Mouse (Mus musculus): Measurements from ENCODE around the gene Lrp10.

Gene Lrp10

DNA sequence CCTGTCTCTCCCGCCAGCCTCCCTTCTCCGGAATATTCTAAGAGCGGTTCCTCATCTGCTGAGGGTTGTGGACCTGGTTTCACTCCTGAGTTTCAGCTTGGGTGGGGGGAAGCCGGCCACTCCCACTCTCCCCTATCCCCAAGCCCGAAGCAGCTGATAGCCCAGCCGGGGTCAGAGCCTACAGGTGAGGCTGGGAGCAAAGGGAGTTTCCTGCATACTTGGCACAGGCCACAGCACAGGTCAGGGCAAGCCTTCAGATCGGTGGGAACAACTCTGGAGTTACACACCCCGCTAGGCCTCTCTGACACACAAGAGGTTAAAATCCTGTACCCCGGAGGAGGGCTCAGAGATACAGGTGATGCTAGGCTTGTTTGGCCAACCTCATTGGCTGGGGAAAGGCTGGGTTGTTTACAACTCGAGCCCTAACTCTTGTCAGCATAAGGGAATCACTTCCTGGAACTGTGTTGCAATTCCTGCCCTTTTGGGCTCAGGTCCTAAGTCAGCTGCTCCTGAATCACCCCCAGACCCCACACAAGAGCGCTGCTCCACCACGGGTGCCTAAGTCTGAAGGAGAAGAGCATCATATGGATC lies 29.9 kb upstream of the Lrp10 start:
- peak; percentile 50 to 64 for DNase-seq

DNA sequence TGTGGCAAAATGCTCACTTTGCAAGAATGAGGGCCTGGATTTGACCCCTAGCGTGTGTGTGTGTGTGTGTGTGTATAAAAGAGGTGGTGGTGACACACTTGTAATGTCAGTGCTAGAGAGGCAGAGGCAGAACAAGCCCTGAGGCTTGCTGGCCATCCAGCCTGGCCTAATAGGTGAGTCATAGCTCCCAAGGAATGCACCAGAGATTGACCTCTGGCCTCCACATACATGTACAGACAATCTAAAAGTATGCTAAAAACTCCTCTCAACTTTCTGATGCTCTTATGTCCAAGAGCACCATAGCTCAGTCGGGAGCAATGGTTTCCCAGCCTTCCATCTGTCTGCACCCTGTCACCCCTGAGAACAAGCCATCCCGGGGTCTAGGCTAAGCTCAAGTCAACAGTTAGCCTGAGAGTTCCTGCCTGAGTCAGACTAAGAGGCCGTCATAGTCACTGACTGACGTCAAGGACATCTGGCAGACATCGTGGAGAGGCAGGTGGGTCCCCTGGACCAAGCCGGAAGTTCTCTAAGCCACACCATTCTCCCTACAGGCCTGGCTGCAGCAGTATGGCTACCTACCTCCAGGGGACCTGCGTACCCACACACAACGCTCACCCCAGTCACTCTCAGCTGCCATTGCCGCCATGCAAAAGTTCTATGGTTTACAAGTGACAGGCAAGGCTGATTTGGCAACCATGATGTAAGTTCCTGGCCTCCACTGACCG lies 28.6 kb upstream of the Lrp10 start:
- no peak for DNase-seq

DNA sequence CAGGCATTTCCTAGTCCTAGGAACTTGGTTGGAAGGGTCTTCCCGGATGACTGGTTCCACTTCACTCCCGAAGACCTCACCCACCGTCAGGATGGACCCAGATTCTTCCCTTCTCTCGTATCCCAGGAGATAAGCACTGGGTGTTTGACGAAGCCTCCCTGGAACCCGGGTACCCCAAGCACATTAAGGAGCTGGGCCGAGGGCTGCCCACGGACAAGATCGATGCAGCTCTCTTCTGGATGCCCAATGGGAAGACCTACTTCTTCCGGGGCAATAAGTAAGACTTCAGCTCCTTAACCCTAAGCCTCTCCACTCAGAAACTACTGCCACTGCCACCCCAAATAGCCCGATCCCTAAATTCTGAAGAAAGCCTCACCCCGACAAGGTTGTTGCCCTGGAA lies 24.8 kb upstream of the Lrp10 start:
- DNase-seq, result no peak

DNA sequence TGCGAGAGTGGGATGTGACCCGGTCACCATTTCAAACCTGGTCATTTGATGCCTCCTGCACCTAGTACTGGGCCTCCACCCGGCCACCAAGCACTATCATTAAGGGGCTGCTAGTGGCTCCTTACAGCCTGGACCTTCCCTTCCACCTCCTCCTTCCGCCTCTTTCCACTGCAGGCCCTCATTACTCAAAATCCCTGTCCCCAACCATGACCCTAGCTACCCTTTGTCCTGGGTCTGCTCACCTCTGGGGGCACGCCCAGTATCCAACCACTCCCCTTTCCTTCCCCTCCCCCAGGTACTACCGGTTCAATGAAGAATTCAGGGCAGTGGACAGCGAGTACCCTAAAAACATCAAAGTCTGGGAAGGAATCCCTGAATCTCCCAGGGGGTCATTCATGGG lies 24.3 kb upstream of the Lrp10 start:
- no peak for DNase-seq

DNA sequence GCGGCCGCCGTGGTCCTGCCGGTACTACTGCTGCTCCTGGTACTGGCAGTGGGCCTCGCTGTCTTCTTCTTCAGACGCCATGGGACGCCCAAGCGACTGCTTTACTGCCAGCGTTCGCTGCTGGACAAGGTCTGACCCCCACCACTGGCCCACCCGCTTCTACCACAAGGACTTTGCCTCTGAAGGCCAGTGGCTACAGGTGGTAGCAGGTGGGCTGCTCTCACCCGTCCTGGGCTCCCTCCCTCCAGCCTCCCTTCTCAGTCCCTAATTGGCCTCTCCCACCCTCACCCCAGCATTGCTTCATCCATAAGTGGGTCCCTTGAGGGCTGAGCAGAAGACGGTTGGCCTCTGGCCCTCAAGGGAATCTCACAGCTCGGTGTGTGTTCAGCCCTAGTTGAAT lies 23.4 kb upstream of the Lrp10 start:
- no peak for DNase-seq

DNA sequence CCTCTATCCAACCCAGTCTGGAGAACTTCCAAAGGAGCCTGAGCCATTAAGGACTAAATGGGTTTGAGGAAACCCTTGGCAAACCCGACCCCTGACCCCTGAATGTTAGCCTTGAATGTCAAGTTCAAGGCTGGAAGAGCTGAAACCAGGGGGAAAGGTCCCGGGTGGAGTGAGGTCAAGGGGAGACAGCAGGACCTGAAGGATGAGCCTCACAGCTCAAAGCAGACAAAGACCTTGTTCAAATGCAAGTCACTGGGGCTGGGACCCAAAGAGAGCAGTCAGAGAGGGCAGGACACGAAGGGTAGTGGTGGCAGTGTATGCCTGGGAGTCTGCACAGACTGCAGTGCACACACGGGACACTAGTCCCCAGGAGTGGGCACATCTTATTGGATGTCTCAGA lies 22.6 kb upstream of the Lrp10 start:
- no peak for DNase-seq

DNA sequence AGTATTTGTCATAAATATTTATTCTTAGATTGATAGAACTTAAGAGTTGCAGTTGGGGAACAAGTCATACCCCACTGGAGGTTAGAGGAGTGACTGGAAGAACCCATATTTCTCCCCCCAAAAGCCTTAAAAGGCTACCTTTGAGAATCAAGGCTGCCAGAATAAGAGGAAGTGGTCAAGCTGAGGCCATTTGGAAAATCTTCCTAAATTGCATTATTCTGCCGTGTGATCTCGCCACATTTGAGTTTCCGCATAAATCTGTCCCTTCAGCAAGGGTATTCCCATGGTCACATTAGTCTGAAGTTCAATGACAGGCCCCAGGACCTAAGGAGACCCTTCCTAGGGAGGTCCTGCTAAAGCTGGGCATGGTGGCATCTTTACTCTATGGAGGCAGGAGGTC lies 21.4 kb upstream of the Lrp10 start:
- DNase-seq, result no peak

DNA sequence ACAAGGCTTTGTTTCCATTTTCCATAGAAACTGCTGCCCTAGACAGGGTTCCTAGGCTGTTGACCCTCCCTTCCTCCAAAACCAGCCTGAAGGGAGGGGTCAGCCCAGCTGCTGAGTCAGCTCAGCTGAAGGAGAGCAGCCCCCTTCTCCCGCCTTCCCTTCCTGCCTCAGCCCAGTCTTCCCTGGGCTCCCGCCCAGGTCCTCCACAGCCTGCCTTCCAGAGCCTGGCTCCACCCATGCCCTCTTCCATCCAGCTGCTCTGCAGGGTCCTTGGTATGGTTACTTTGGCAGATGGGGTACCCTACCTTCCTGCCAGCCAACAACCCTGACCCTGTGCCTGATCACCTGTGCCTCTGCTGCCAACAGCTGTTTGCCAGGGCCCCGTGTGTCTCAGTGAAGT lies 20.7 kb upstream of the Lrp10 start:
- DNase-seq, result no peak

DNA sequence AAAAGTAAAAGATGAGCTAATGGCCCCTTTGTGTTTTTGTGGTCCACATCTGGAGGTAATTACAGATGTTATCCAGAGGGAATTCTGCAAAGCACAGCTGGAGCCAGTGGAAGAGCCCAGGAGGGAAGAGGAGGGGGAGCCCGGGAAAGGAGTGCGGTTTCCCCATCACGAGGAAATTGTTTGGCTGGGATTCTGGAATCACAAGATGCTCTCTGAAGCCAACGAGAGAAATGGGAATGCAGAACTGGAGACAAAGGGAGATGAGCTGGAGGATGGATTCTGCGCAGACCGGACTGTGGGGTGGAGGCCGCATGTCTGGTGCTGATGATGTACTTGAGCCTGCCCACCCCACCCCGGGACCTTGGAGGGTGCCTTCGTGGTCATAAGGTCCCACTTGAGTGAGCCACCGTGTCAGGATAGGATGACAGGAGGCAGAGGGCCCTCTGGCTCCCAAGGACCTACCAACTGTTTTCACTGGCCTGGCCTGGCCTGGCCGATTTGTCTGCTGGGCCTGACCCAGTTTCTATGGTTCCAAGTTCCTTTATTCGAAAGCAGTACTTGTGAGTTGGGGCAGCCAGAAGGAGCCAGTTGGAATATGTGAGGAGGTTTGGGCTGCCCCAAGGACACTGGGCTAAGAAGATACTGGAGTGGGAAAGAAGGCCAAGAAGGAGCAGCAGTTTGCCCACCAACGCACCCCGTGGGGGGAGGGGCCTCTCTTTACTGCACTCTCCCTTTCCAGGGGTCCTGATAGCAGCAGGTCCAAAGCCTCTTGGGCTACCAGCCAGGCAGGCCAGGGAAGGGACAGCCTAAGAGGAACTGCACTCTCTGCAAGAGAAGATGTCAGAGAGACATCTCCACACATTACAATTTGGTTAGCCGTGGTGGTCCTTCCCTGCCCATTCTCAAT lies 20.0 kb upstream of the Lrp10 start:
- DNase-seq, result peak; percentile 38 to 45

DNA sequence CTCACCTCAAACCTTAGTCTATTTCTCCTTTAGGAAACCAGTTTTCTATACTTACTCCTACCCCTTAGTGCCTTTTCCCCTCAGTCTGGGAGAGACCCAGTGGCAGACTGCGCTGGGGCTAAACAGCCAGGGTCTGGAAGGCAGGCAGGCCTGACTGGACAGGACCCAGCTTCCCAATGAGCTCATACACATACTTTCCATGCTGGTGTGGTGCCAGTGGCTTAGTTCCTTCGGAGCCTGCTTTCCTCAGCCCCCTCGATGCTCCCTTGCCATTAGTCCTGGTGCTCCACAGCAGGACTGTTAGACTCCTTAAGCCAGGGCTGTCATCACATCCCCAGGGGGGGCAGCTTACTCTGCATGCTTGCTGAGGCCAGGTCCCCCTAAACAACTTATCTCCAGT lies 18.5 kb upstream of the Lrp10 start:
- DNase-seq, result no peak

DNA sequence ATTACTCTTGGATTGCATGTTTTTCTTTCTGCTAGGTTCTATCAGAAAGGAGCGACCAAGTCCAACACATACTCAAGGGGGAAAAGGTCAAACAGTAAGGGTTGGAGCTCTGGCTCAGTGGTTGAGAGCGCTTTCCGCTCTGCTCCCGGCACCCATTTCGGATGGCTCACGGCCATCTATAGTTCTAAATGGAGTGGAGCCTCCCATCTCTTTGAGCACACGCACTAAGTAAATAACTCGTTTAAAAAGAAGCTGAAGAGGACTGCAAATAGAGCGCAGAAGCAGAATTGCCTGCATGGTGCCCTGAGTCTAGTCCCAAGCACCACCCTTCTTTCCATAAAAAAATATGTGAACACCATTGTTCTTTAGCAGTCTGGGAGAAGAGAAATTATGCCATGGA lies 10.4 kb upstream of the Lrp10 start:
- peak; percentile 36 to 63 for DNase-seq

DNA sequence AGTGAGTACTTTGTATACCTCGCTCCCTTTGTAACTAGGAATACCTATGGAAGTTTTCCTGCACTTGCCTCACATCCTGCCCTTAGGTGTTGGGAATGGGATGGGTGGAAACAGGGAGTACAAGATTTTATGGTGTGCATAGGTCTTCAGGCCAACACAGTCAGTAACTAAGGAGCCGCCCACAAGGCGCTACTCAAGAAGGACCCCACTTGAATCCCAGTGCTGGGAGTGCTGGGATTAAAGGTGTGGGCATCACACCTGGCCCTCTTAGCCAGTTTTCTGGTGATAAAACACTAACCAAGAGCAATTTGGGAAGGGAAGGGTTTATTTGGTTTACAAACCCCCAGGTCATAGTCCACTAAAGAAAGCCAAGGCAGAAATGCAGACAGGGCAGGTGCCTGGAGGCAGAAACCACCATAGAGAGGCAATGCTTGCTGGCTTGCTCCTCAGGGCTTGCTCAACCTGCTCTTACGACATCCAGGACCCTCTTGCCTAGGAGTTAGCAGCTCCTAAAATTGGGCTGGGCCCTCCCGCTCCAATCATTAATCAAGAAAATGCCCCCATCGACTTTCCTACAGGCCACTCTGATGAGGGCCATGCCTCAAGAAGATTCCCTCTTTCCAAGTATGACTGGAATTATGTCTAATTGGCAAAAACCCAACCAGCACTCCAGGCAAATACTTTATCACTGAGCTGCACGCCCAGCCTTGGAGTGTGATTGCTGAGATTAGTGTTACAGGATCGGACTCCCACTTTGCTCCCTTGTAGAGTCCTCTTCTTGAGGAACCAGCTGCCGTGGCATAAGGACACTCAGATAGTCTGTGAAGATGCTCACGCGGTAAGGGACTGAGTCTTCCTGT lies 9.0 kb upstream of the Lrp10 start:
- DNase-seq, result peak; percentile 56 to 71

DNA sequence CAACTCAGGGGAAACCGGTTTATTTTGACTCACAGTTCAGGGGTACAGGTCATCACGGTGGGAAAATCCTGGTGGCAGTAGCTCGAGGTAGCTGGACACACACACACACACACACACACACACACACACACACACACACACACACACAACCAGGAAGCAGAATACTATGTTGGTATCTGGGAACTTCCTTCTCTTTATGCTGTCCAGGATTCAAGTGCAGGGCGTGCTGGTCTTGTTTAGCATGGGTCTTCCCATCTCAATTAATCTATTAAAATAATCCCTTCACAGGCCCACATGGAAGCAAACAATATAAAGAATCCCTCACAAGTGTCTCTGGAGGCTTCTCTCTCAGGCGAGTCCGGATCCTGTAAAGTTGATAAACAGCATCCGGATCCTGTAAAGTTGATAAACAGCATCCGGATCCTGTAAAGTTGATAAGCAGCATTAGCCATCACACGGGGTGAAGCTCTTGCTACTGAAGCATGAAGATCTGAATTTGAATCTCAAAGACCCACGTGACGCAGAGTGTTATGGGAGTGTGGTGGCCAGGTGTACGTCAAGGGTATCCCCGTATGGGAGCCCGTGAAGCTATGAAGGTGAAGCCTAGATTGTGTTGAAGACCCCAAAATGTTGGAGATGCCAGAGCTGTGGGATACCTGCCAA lies 5.9 kb upstream of the Lrp10 start:
- DNase-seq, result no peak

DNA sequence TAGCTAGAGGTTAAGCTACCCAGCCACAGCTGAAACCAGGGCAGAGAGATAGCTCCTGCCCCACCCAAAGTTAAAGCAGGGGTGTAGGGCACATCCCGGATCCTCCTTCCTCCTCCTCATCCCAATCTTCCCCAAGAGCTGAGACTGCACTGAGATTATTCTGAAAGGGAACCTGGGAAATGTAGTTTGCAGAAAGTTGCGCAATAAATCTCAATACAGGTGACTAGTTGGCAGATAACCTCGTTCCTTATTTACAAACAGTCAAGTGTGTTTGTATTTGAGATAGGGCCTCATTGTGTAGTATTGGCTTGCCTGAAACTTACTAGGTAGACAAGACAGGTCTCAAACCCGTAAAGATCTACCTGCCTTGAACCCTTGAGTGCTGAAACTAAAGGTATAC lies 1.8 kb upstream of the Lrp10 start:
- DNase-seq, result no peak

DNA sequence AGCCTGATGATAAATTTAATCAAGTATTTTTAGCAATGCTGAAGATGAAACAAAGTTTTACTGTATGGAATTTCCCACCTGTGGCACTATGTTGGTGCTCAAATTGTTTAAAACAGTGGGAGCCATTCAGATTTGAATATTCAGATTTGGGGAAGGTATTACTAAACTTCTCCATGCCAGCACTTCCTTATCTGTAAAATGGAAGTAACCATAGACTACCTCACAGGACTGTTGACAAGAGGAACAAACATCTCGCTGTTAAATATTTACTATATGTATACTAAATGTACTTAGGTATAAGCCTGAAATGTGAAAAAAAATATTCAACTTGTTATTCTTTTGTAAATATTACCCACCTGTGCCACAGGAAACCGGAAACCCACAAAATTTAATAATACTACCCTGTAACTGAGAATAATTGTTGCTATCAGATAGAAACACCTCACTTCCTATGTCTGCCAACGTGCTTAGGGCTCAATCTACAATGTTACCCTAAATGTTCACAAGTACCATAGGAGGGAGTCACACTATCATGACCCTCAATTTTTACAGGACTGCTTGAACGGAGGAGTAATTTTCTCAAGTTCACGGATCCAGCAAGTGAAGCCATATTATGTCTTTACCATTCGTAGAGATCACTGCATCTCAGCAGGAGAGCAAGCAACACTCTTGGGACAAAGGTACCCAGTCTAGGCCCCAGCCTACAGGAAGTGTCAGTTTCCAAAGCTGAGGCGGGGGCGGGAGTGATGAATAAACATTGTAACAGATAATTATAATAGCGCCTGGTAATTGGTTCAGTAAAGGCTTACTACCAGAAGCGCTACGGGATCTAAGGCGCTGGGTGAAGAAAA lies 604 bp upstream of the Lrp10 start:
- no peak for DNase-seq

DNA sequence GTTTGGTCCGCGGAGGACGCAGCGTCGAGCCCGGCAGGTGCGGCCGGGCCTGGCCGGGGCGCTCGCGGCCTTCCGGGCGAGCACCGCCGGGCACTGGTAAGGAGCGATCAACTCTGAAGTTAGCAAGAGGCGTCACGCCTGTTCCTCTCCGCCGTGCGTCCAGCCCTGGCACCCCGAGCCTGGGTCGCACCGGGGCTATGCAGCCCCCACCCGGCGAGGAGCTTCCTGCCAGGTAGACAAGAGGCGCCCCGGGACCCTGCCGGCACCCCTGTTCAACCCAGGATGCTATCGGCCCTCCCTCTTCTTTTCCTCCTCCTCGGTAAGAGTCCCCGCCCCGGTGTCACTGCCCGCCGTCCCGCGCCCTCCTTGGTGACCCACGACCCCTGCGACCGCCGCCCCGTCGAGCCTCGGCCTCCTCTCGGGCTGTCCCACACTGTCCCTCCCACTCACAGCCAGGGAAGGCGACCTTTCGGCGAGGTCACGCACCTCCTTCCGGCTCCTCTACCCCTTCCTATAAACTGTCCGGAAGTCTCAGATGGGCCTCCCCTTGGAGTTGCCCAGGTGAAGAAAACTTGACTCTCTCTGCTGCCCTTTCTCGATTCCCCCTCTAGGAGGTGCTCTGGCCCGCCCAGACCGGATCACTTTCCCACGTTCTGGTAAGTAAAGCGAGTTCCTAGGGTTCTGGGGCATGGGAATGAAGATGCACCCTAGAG lies 512 bp downstream of the Lrp10 start:
- DNase-seq, result peak; percentile 87 to 89

DNA sequence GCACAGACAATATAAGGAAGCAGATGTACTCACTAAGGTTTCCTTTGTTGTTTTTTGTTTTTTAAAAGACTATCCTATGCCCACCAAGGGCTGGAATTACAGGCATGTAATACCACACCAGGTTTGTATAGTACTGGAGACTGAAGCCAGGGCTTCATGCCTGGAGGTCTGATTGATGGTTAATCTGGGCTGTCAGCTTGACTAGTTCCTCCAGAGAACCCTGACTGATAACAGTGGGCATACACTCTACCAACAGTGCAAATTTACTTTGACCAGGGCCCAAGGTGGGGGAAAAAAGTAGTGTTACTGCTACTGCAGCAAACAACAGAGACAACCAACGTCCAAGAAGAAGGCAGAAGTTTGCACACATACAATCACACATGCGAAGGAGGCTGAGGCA lies 7.5 kb downstream of the Lrp10 start:
- DNase-seq, result no peak

DNA sequence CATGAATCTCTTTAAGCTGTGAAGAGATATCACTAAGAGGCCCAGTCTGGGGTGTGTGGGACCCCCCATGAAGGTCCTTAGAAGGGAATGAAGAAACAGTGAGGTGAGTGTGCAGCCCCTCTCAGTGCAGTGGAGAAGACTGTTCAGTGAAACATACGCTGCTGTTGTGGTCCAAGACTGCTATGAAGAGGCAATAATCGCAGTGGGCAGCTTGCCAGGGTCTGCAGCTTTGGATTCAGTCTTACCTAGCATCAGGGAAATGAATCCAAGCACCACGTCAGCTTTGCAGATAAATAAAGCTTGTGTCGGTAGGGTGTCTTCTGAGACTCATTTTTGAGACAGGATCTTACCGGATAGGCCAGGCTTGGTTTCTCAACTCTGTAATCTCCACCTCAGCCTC lies 8.7 kb downstream of the Lrp10 start:
- no peak for DNase-seq

DNA sequence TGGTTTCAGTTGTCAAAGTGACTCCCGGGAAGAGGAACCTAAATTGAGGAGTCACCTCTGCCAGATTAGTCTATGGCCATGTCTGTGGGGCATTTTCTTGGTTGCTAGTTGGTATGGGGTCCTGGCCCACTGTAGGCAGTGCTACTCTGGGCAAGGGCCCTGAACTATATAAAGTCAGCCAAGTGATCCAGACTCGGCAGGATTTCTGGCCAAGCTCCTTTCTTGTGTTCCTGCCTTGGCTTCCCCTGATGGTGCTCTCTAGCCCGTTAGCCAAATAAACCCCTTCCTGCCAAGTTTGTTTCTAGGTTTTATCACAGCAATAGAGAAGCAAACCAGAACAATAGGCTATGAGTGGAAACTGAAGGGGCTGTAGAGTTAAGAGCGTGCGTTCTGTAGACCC lies 10.8 kb downstream of the Lrp10 start:
- no peak for DNase-seq

DNA sequence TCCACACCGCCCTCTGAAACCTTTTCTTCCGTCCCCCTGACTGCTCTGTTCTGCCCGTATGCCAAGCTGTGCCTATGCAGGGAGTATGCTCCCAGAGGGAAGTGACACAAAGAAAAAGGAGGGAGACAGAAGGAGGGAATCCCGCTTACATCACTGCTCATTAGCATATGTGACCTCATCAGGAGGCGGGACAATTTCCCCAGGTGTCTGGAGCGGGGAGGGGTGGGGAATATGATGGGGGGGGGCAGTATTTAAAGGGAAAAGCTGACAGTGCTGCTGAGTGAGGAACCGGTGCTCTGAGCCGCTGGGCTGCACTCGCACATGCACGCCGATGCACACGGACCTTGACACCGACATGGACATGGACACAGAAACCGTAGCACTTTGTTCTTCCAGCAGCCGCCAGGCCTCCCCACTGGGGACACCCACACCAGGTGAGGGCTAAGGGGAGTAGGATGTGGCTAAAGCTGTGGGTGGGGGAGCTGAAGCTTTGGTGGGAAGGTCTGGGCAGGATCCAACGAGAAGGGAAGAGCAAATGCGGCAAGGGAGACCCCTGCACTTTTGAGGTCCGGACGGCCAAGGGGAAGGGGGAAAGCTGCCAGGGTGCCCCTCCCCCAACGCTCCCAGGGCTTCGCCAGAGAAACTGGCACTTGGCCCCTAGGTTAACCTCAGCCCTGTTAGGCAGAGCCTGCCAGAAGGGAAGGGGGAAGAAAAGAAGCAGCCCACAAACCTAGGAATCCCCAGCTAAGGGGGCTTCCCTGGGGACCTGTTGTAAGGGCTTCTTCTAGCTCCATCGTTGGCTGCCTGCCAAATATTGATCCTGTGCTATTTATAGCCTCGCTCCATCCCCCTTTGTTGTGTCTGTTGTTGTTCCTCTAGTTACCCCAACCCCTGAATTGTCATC lies 12.3 kb downstream of the Lrp10 start, which contains the start of gene Rem2:
Rem2 (plus strand) TSS at position 160 of the 904 bp plus-strand sequence.
- peak; percentile 72 to 84 for DNase-seq

All from lung, adult 18-20 months (tissue).